Mouse (Mus musculus): ENCODE measurements around the gene Pde6c. TPM values are rescaled to one million over a fixed set of nuclear protein-coding genes. Genes with fewer than 3 reads are reported as not detected.
A peak's percentile ranks its signal among the peaks of the same experiment; 100 is the strongest.

Gene Pde6c
- polyA plus RNA-seq (2012; rRNA removed), result 0.07 and 0.24 TPM in 2 replicates

GRCm38 (mm10) chr19:38132481-38132880 is at the start of gene Pde6c:
Gene Pde6c (plus strand): TSS chr19:38132781.
- no peak for DNase-seq

GRCm38 (mm10) chr19:38082931-38083525 is 49.6 kb upstream of the Pde6c start:
- no peaks in the 10 kb centered on the region for H3K4me1 ChIP-seq (ENCODE audit: control insufficient read depth, insufficient read depth, low read length)
- no peak for DNase-seq
- no peak for TF ChIP-seq POLR2A (IDR thresholded peaks at IDR 0.05; ENCODE audit: borderline replicate concordance, insufficient read depth, low read length)
- no peak for TF ChIP-seq CTCF (IDR thresholded peaks at IDR 0.05; ENCODE audit: borderline replicate concordance, insufficient read depth, low read depth, low read length)
- H3K4me3 ChIP-seq (replicated peaks; ENCODE audit: insufficient read depth, low read depth, low read length), result no peak overlapping the region
- 80% methylated on average over 5 of the region's 5 CpGs for WGBS
- no peak overlapping the region for H3K27ac ChIP-seq (ENCODE audit: insufficient read depth, low read length)
- H3K27me3 ChIP-seq (ENCODE audit: control insufficient read depth, insufficient read depth, low read length), result no peaks in the 10 kb centered on the region

More at GRCm38 (mm10) chr19:38132481-38132880, at the start of gene Pde6c:
- 79% methylated on average over 6 of the region's 6 CpGs for WGBS
- no peak for TF ChIP-seq CTCF (IDR thresholded peaks at IDR 0.05; ENCODE audit: borderline replicate concordance, insufficient read depth, low read depth, low read length)
- no peak for TF ChIP-seq POLR2A (IDR thresholded peaks at IDR 0.05; ENCODE audit: borderline replicate concordance, insufficient read depth, low read length)
- H3K4me3 ChIP-seq (replicated peaks; ENCODE audit: insufficient read depth, low read depth, low read length), result no peak within 1 kb of the TSS
- no peak within 1 kb of the TSS for H3K27ac ChIP-seq (ENCODE audit: insufficient read depth, low read length)
- H3K4me1 ChIP-seq (ENCODE audit: control insufficient read depth, insufficient read depth, low read length), result no peaks in the 10 kb centered on the region
- no peaks in the 10 kb centered on the region for H3K27me3 ChIP-seq (ENCODE audit: control insufficient read depth, insufficient read depth, low read length)

- no peaks in the 10 kb centered on the region for H3K27me3 ChIP-seq (ENCODE audit: control insufficient read depth, insufficient read depth, low read length)
- no peak for TF ChIP-seq POLR2A (IDR thresholded peaks at IDR 0.05; ENCODE audit: borderline replicate concordance, insufficient read depth, low read length)
- no peak for TF ChIP-seq CTCF (IDR thresholded peaks at IDR 0.05; ENCODE audit: borderline replicate concordance, insufficient read depth, low read depth, low read length)
- H3K27ac ChIP-seq (ENCODE audit: insufficient read depth, low read length), result no peak overlapping the region
- 79% methylated on average over 4 of the region's 4 CpGs for WGBS
- DNase-seq, result no peak
- no peaks in the 10 kb centered on the region for H3K4me1 ChIP-seq (ENCODE audit: control insufficient read depth, insufficient read depth, low read length)
- H3K4me3 ChIP-seq (replicated peaks; ENCODE audit: insufficient read depth, low read depth, low read length), result no peak overlapping the region
These were observed 46.7 kb upstream of the Pde6c start for GRCm38 (mm10) chr19:38085841-38086240.

GRCm38 (mm10) chr19:38086948-38087551 is 45.5 kb upstream of the Pde6c start:
- H3K4me3 ChIP-seq (replicated peaks; ENCODE audit: insufficient read depth, low read depth, low read length), result no peak overlapping the region
- no peak overlapping the region for H3K27ac ChIP-seq (ENCODE audit: insufficient read depth, low read length)
- no peaks in the 10 kb centered on the region for H3K4me1 ChIP-seq (ENCODE audit: control insufficient read depth, insufficient read depth, low read length)
- no peaks in the 10 kb centered on the region for H3K27me3 ChIP-seq (ENCODE audit: control insufficient read depth, insufficient read depth, low read length)
- TF ChIP-seq CTCF (IDR thresholded peaks at IDR 0.05; ENCODE audit: borderline replicate concordance, insufficient read depth, low read depth, low read length) (peak; percentile 22; the same call in 1 of the 2 replicates), POLR2A (IDR thresholded peaks at IDR 0.05; ENCODE audit: borderline replicate concordance, insufficient read depth, low read length) (no peak)
- DNase-seq, result no peak
- 32% methylated on average over 11 of the region's 11 CpGs for WGBS

- Histone ChIP-seq H3K4me3 (replicated peaks; ENCODE audit: insufficient read depth, low read depth, low read length) (no peak overlapping the region), H3K27ac (ENCODE audit: insufficient read depth, low read length) (no peak overlapping the region), H3K27me3 (ENCODE audit: control insufficient read depth, insufficient read depth, low read length) (no peaks in the 10 kb centered on the region; the same call in 1 of the 2 replicates), H3K4me1 (ENCODE audit: control insufficient read depth, insufficient read depth, low read length) (no peaks in the 10 kb centered on the region)
- no peak for TF ChIP-seq POLR2A (IDR thresholded peaks at IDR 0.05; ENCODE audit: borderline replicate concordance, insufficient read depth, low read length)
- no peak for TF ChIP-seq CTCF (IDR thresholded peaks at IDR 0.05; ENCODE audit: borderline replicate concordance, insufficient read depth, low read depth, low read length)
- DNase-seq, result no peak
- 52% methylated on average over 8 of the region's 8 CpGs for WGBS
These were observed 43.2 kb upstream of the Pde6c start for GRCm38 (mm10) chr19:38089358-38089757.

GRCm38 (mm10) chr19:38091512-38091985 is 41.0 kb upstream of the Pde6c start:
- Histone ChIP-seq H3K4me1 (ENCODE audit: control insufficient read depth, insufficient read depth, low read length) (no peaks in the 10 kb centered on the region), H3K27ac (ENCODE audit: insufficient read depth, low read length) (no peak overlapping the region), H3K27me3 (ENCODE audit: control insufficient read depth, insufficient read depth, low read length) (no peaks in the 10 kb centered on the region; the same call in 1 of the 2 replicates), H3K4me3 (replicated peaks; ENCODE audit: insufficient read depth, low read depth, low read length) (no peak overlapping the region)
- TF ChIP-seq POLR2A (IDR thresholded peaks at IDR 0.05; ENCODE audit: borderline replicate concordance, insufficient read depth, low read length) (no peak), CTCF (IDR thresholded peaks at IDR 0.05; ENCODE audit: borderline replicate concordance, insufficient read depth, low read depth, low read length) (no peak)
- 58% methylated on average over 4 of the region's 4 CpGs for WGBS
- DNase-seq, result no peak

GRCm38 (mm10) chr19:38096231-38096630 is 36.4 kb upstream of the Pde6c start:
- H3K4me1 ChIP-seq (ENCODE audit: control insufficient read depth, insufficient read depth, low read length), result no peaks in the 10 kb centered on the region
- no peak overlapping the region for H3K4me3 ChIP-seq (replicated peaks; ENCODE audit: insufficient read depth, low read depth, low read length)
- WGBS, result 17% methylated on average over 4 of the region's 4 CpGs
- no peak for DNase-seq
- H3K27me3 ChIP-seq (ENCODE audit: control insufficient read depth, insufficient read depth, low read length), result no peaks in the 10 kb centered on the region; the same call in 1 of the 2 replicates
- TF ChIP-seq POLR2A (IDR thresholded peaks at IDR 0.05; ENCODE audit: borderline replicate concordance, insufficient read depth, low read length) (no peak), CTCF (IDR thresholded peaks at IDR 0.05; ENCODE audit: borderline replicate concordance, insufficient read depth, low read depth, low read length) (no peak)
- no peak overlapping the region for H3K27ac ChIP-seq (ENCODE audit: insufficient read depth, low read length)
